Mouse (Mus musculus): ENCODE results near the gene Vamp1.

Vamp1 gene

GRCm38 (mm10) chr6:125215148-125215954 is at the start of gene Vamp1:
Vamp1 (plus strand) TSS chr6:125215551.
- DNase-seq, result peak; percentile 95

- peak; percentile 81 to 90 for DNase-seq
Measured at GRCm38 (mm10) chr6:125166051-125166751, 49.1 kb upstream of the Vamp1 start, which contains the start of gene Gapdh. Gapdh (minus strand) TSS chr6:125166467.

GRCm38 (mm10) chr6:125166861-125167650 is 48.3 kb upstream of the Vamp1 start:
- DNase-seq, result peak; percentile 57 to 58

- no peak for DNase-seq
Measured at GRCm38 (mm10) chr6:125168086-125168485, 47.3 kb upstream of the Vamp1 start.

GRCm38 (mm10) chr6:125170194-125170593 is 45.2 kb upstream of the Vamp1 start:
- no peak for DNase-seq

- DNase-seq, result no peak
Measured at GRCm38 (mm10) chr6:125172474-125172873, 42.9 kb upstream of the Vamp1 start.

GRCm38 (mm10) chr6:125173256-125173655 is 42.1 kb upstream of the Vamp1 start:
- DNase-seq, result no peak

GRCm38 (mm10) chr6:125175469-125175868 is 39.9 kb upstream of the Vamp1 start:
- no peak for DNase-seq

GRCm38 (mm10) chr6:125179601-125180000 is 35.8 kb upstream of the Vamp1 start:
- DNase-seq, result no peak

- DNase-seq, result no peak
Measured at GRCm38 (mm10) chr6:125182133-125182532, 33.2 kb upstream of the Vamp1 start.

- DNase-seq, result no peak
Measured at GRCm38 (mm10) chr6:125186203-125186602, 29.1 kb upstream of the Vamp1 start.

- DNase-seq, result no peak
Measured at GRCm38 (mm10) chr6:125190816-125191215, 24.5 kb upstream of the Vamp1 start.

GRCm38 (mm10) chr6:125191332-125192015 is 23.9 kb upstream of the Vamp1 start, which contains the start of the genes Ncapd2 and Mrpl51:
Ncapd2 (minus strand) TSS chr6:125191701.
Mrpl51 (plus strand) TSS chr6:125191801.
- DNase-seq, result peak; percentile 97 to 98

- peak; percentile 94 to 96 for DNase-seq
Measured at GRCm38 (mm10) chr6:125192016-125192714, 23.2 kb upstream of the Vamp1 start.

- DNase-seq, result no peak
Measured at GRCm38 (mm10) chr6:125192841-125193240, 22.5 kb upstream of the Vamp1 start.

GRCm38 (mm10) chr6:125193390-125193789 is 22.0 kb upstream of the Vamp1 start:
- no peak for DNase-seq

GRCm38 (mm10) chr6:125195541-125196075 is 19.7 kb upstream of the Vamp1 start:
- DNase-seq, result no peak

GRCm38 (mm10) chr6:125196301-125196700 is 19.1 kb upstream of the Vamp1 start:
- DNase-seq, result no peak

- DNase-seq, result no peak
Measured at GRCm38 (mm10) chr6:125197166-125197565, 18.2 kb upstream of the Vamp1 start.

- DNase-seq, result no peak
Measured at GRCm38 (mm10) chr6:125210436-125210835, 4.9 kb upstream of the Vamp1 start.

GRCm38 (mm10) chr6:125212621-125213020 is 2.7 kb upstream of the Vamp1 start:
- no peak for DNase-seq
